Mouse (Mus musculus) limb, embryonic 13.5 days (tissue): ENCODE measurements around the gene Prim2. TPM values are rescaled to one million over a fixed set of nuclear protein-coding genes. Genes with fewer than 3 reads are reported as not detected.

Source experiments
- ATAC-seq: fragments of 200-750 bp; cut with Nextera tagmentation; 2 replicates; pipeline ENCODE4 v1.8.0; 2017; ENCODE audit warnings: low read depth, moderate number of reproducible peaks, moderate TSS enrichment; ENCODE audit not compliant: low FRiP score
- H3K27ac ChIP-seq: fragments of 300-500 bp; sonication (generic); 2 replicates; pipeline ENCODE4 v1.5.1; 2015; ENCODE audit warnings: inconsistent platforms, mild to moderate bottlenecking, moderate library complexity
- H3K27me3 ChIP-seq: fragments of 300-500 bp; sonication (generic); 2 replicates; pipeline ENCODE4 v1.6.1; 2015; ENCODE audit warnings: mild to moderate bottlenecking, inconsistent platforms
- H3K36me3 ChIP-seq: fragments of 300-500 bp; sonication (generic); 2 replicates; pipeline ENCODE4 v1.6.1; 2015; ENCODE audit warnings: inconsistent platforms, mild to moderate bottlenecking, moderate library complexity
- H3K4me1 ChIP-seq: fragments of 300-500 bp; sonication (generic); 2 replicates; pipeline ENCODE4 v1.6.1; 2015; ENCODE audit warnings: inconsistent platforms
- H3K4me2 ChIP-seq: fragments of 300-500 bp; sonication (generic); replicated peaks from 2 replicates; pipeline ENCODE4 v1.6.1; 2015; ENCODE audit warnings: inconsistent platforms, mild to moderate bottlenecking, moderate library complexity
- H3K4me3 ChIP-seq: fragments of 300-500 bp; sonication (generic); 2 replicates; pipeline ENCODE4 v1.5.1; 2015; ENCODE audit warnings: moderate library complexity, mild to moderate bottlenecking, inconsistent platforms
- H3K9ac ChIP-seq: fragments of 300-500 bp; sonication (generic); 2 replicates; pipeline ENCODE4 v1.6.1; 2015; ENCODE audit warnings: mild to moderate bottlenecking, inconsistent platforms
- H3K9me3 ChIP-seq: fragments of 300-500 bp; sonication (generic); 2 replicates; pipeline ENCODE4 v1.6.1; 2016; ENCODE audit warnings: inconsistent platforms
- WGBS: fragments of 180-500 bp; shearing (Covaris S2); methylation state at CpG from one replicate; pipeline ENCODE4 v1.1.7; 2015; 5-methylcytosine and 5-hydroxymethylcytosine counted together
- polyA plus RNA-seq: library from polyadenylated mRNA; unstranded; fragments of >200 nt; fragmentation: Nextera tagmentation; extraction: Ambion mirVana; gene quantifications from 2 replicates; pipeline ENCODE4 v1.2.1, GENCODE M21; 2015

Prim2 gene
- 37.3 and 40.2 TPM in 2 replicates for polyA plus RNA-seq

- Histone ChIP-seq H3K36me3 (peaks cover 24% of the 10 kb centered on the region), H3K4me3 (peak within 1 kb of the TSS; percentile 73), H3K27ac (peak within 1 kb of the TSS; percentile 69), H3K9me3 (no peaks in the 10 kb centered on the region), H3K9ac (peak within 1 kb of the TSS; percentile 74), H3K4me2 (peak within 1 kb of the TSS; percentile 85), H3K27me3 (no peaks in the 10 kb centered on the region), H3K4me1 (peaks cover 10% of the 10 kb centered on the region; the same call in 1 of the 2 replicates)
- ATAC-seq = peak; percentile 92
- under 1% methylated on average over 26 of the region's 26 CpGs for WGBS
Observed at GRCm38 (mm10) chr1:33669708-33670141, at the start of gene Prim2. TSS of gene Prim2 (minus strand) at chr1:33669795.

GRCm38 (mm10) chr1:33717636-33718035 is 48.0 kb upstream of the Prim2 start:
- no peak for ATAC-seq
- Histone ChIP-seq H3K4me2 (no peak overlapping the region), H3K4me1 (peaks cover 15% of the 10 kb centered on the region), H3K9ac (no peak overlapping the region), H3K9me3 (no peaks in the 10 kb centered on the region), H3K36me3 (peaks cover 12% of the 10 kb centered on the region), H3K27ac (no peak overlapping the region), H3K4me3 (no peak overlapping the region), H3K27me3 (no peaks in the 10 kb centered on the region)
- WGBS = 96% methylated on average over 1 of the region's 1 CpGs

GRCm38 (mm10) chr1:33714796-33715195 is 45.2 kb upstream of the Prim2 start:
- WGBS = 2% methylated on average over 10 of the region's 10 CpGs
- peak overlapping the region; percentile 32 for H3K4me2 ChIP-seq

GRCm38 (mm10) chr1:33712026-33712425 is 42.4 kb upstream of the Prim2 start:
- no peak for ATAC-seq

More at GRCm38 (mm10) chr1:33714796-33715195, 45.2 kb upstream of the Prim2 start:
- Histone ChIP-seq H3K27ac (no peak overlapping the region), H3K4me1 (0 out of 2 replicates have a peak, but pooled peaks cover 4% of the 10 kb centered on the region), H3K9me3 (no peaks in the 10 kb centered on the region), H3K36me3 (no peaks in the 10 kb centered on the region), H3K4me3 (no peak overlapping the region), H3K9ac (no peak overlapping the region), H3K27me3 (no peaks in the 10 kb centered on the region)
- 0 out of 2 replicates have a peak, but pooled peaks have one; percentile 51 for ATAC-seq

GRCm38 (mm10) chr1:33709615-33710014 is 40.0 kb upstream of the Prim2 start:
- Histone ChIP-seq H3K27me3 (no peaks in the 10 kb centered on the region), H3K4me2 (no peak overlapping the region), H3K4me1 (no peaks in the 10 kb centered on the region), H3K36me3 (no peaks in the 10 kb centered on the region), H3K4me3 (no peak overlapping the region), H3K27ac (no peak overlapping the region), H3K9me3 (no peaks in the 10 kb centered on the region), H3K9ac (no peak overlapping the region)
- ATAC-seq = no peak
- WGBS = 74% methylated on average over 2 of the region's 2 CpGs

More at GRCm38 (mm10) chr1:33712026-33712425, 42.4 kb upstream of the Prim2 start:
- H3K4me3 ChIP-seq = no peak overlapping the region
- H3K27me3 ChIP-seq = no peaks in the 10 kb centered on the region
- 0 out of 2 replicates have a peak, but pooled peaks cover 4% of the 10 kb centered on the region for H3K4me1 ChIP-seq
- no peak overlapping the region for H3K9ac ChIP-seq
- H3K36me3 ChIP-seq = no peaks in the 10 kb centered on the region
- no peak overlapping the region for H3K27ac ChIP-seq
- WGBS = 81% methylated on average over 5 of the region's 5 CpGs
- no peak overlapping the region for H3K4me2 ChIP-seq
- H3K9me3 ChIP-seq = no peaks in the 10 kb centered on the region

- Histone ChIP-seq H3K4me2 (no peak overlapping the region), H3K27me3 (no peaks in the 10 kb centered on the region), H3K36me3 (no peaks in the 10 kb centered on the region), H3K9me3 (no peaks in the 10 kb centered on the region), H3K4me3 (no peak overlapping the region), H3K4me1 (no peaks in the 10 kb centered on the region), H3K27ac (no peak overlapping the region), H3K9ac (no peak overlapping the region)
- no peak for ATAC-seq
- 83% methylated on average over 3 of the region's 3 CpGs for WGBS
Observed at GRCm38 (mm10) chr1:33701244-33701643, 31.6 kb upstream of the Prim2 start.

GRCm38 (mm10) chr1:33696016-33696415 is 26.4 kb upstream of the Prim2 start:
- Histone ChIP-seq H3K36me3 (no peaks in the 10 kb centered on the region), H3K9ac (no peak overlapping the region), H3K27ac (no peak overlapping the region), H3K4me1 (no peaks in the 10 kb centered on the region), H3K27me3 (no peaks in the 10 kb centered on the region), H3K4me3 (no peak overlapping the region), H3K9me3 (no peaks in the 10 kb centered on the region), H3K4me2 (no peak overlapping the region)
- WGBS = 83% methylated on average over 2 of the region's 2 CpGs
- no peak for ATAC-seq

GRCm38 (mm10) chr1:33693893-33694292 is 24.3 kb upstream of the Prim2 start:
- H3K27ac ChIP-seq = no peak overlapping the region
- no peaks in the 10 kb centered on the region for H3K36me3 ChIP-seq
- no peak overlapping the region for H3K4me2 ChIP-seq
- H3K4me3 ChIP-seq = no peak overlapping the region
- H3K9me3 ChIP-seq = no peaks in the 10 kb centered on the region
- H3K4me1 ChIP-seq = peaks cover 6% of the 10 kb centered on the region; the same call in 1 of the 2 replicates
- ATAC-seq = no peak
- H3K9ac ChIP-seq = no peak overlapping the region
- WGBS = 73% methylated on average over 3 of the region's 3 CpGs
- no peaks in the 10 kb centered on the region for H3K27me3 ChIP-seq

GRCm38 (mm10) chr1:33690087-33690448 is 20.5 kb upstream of the Prim2 start:
- Histone ChIP-seq H3K4me2 (no peak overlapping the region), H3K27ac (no peak overlapping the region), H3K36me3 (no peaks in the 10 kb centered on the region), H3K4me1 (peaks cover 24% of the 10 kb centered on the region), H3K4me3 (no peak overlapping the region), H3K9ac (no peak overlapping the region), H3K9me3 (peaks cover 6% of the 10 kb centered on the region; the same call in 1 of the 2 replicates), H3K27me3 (no peaks in the 10 kb centered on the region)
- ATAC-seq = no peak
- 46% methylated on average over 4 of the region's 4 CpGs for WGBS

- no peak overlapping the region for H3K27ac ChIP-seq
Observed at GRCm38 (mm10) chr1:33689446-33690086, 20.0 kb upstream of the Prim2 start.

GRCm38 (mm10) chr1:33688810-33689209 is 19.2 kb upstream of the Prim2 start:
- Histone ChIP-seq H3K4me2 (no peak overlapping the region), H3K9ac (no peak overlapping the region), H3K36me3 (no peaks in the 10 kb centered on the region), H3K27ac (no peak overlapping the region), H3K9me3 (peaks cover 6% of the 10 kb centered on the region; the same call in 1 of the 2 replicates), H3K4me3 (no peak overlapping the region), H3K27me3 (no peaks in the 10 kb centered on the region), H3K4me1 (peaks cover 24% of the 10 kb centered on the region)
- WGBS = 35% methylated on average over 2 of the region's 2 CpGs
- ATAC-seq = peak; percentile 51; the same call in 1 of the 2 replicates

More at GRCm38 (mm10) chr1:33689446-33690086, 20.0 kb upstream of the Prim2 start:
- Histone ChIP-seq H3K36me3 (no peaks in the 10 kb centered on the region), H3K4me2 (no peak overlapping the region), H3K4me3 (no peak overlapping the region), H3K27me3 (no peaks in the 10 kb centered on the region), H3K4me1 (peaks cover 24% of the 10 kb centered on the region), H3K9me3 (peaks cover 6% of the 10 kb centered on the region; the same call in 1 of the 2 replicates), H3K9ac (no peak overlapping the region)
- WGBS = 75% methylated on average over 8 of the region's 8 CpGs
- no peak for ATAC-seq

GRCm38 (mm10) chr1:33684459-33684858 is 14.9 kb upstream of the Prim2 start:
- Histone ChIP-seq H3K36me3 (no peaks in the 10 kb centered on the region), H3K9ac (no peak overlapping the region), H3K27me3 (no peaks in the 10 kb centered on the region), H3K9me3 (peaks cover 6% of the 10 kb centered on the region; the same call in 1 of the 2 replicates), H3K27ac (no peak overlapping the region), H3K4me2 (no peak overlapping the region), H3K4me1 (peaks cover 20% of the 10 kb centered on the region), H3K4me3 (no peak overlapping the region)
- no peak for ATAC-seq
- 70% methylated on average over 8 of the region's 8 CpGs for WGBS
